Mouse (Mus musculus) forebrain, embryonic 11.5 days (tissue): ENCODE measurements around the gene Nup153. TPM values are rescaled to one million over a fixed set of nuclear protein-coding genes. Genes with fewer than 3 reads are reported as not detected.

Experiments used
- ATAC-seq: fragments of 200-750 bp; cut with Nextera tagmentation; replicated peaks from 2 replicates; pipeline ENCODE4 v1.8.0; 2017; ENCODE audit warnings: moderate TSS enrichment; ENCODE audit not compliant: low FRiP score
- DNase-seq: peaks from one replicate; pipeline ENCODE4 v3.0.0-alpha.2; 2017; ENCODE audit warnings: low spot score
- H3K27ac ChIP-seq: fragments of 300-500 bp; sonication (generic); 2 replicates; pipeline ENCODE4 v1.5.1; 2014; ENCODE audit warnings: low read depth, low read length
- H3K27me3 ChIP-seq: fragments of 300-500 bp; sonication (generic); 2 replicates; pipeline ENCODE4 v1.6.1; 2014; ENCODE audit warnings: mild to moderate bottlenecking, low read length, mixed read lengths; ENCODE audit not compliant: control insufficient read depth, insufficient read depth
- H3K36me3 ChIP-seq: fragments of 300-500 bp; sonication (generic); 2 replicates; pipeline ENCODE4 v1.6.1; 2014; ENCODE audit warnings: mild to moderate bottlenecking, low read length, moderate library complexity, mixed read lengths; ENCODE audit not compliant: control insufficient read depth, insufficient read depth
- H3K4me1 ChIP-seq: fragments of 300-500 bp; sonication (generic); replicated peaks from 2 replicates; pipeline ENCODE4 v1.6.1; 2014; ENCODE audit warnings: low read length, mixed read lengths; ENCODE audit not compliant: control insufficient read depth, insufficient read depth
- H3K4me2 ChIP-seq: fragments of 300-500 bp; sonication (generic); 2 replicates; pipeline ENCODE4 v1.6.1; 2014; ENCODE audit warnings: low read depth, mild to moderate bottlenecking, low read length, moderate library complexity, mixed read lengths; ENCODE audit not compliant: severe bottlenecking
- H3K4me3 ChIP-seq: fragments of 300-500 bp; sonication (generic); 2 replicates; pipeline ENCODE4 v1.5.1; 2014; ENCODE audit warnings: low read depth, low read length
- H3K9ac ChIP-seq: fragments of 300-500 bp; sonication (generic); 2 replicates; pipeline ENCODE4 v1.6.1; 2014; ENCODE audit warnings: low read length
- H3K9me3 ChIP-seq: fragments of 300-500 bp; sonication (generic); 2 replicates; pipeline ENCODE4 v1.6.1; 2016; ENCODE audit warnings: low read length, mixed read lengths; ENCODE audit not compliant: control insufficient read depth
- WGBS: fragments of 180-500 bp; shearing (Covaris S2); extraction: QIAGEN DNeasy Blood & Tissue Kit; methylation state at CpG from one replicate; pipeline ENCODE4 v1.1.7; 2014; 5-methylcytosine and 5-hydroxymethylcytosine counted together
- polyA plus RNA-seq: library from polyadenylated mRNA; unstranded; fragments of >200 nt; fragmentation: Nextera tagmentation; extraction: Ambion mirVana; gene quantifications from 2 replicates; pipeline ENCODE4 v1.2.1, GENCODE M21; 2014

Nup153 gene
- polyA plus RNA-seq, 1 experiment from 2014 or later = 49.7 TPM

GRCm38 (mm10) chr13:46644175-46644574 lies 83.6 kb downstream of the Nup153 start:
- no peak for ATAC-seq
- no peak for DNase-seq
- Histone ChIP-seq H3K4me1 (no peaks in the 10 kb centered on the region), H3K27me3 (no peaks in the 10 kb centered on the region), H3K4me3 (no peak overlapping the region), H3K9me3 (peaks cover 6% of the 10 kb centered on the region), H3K36me3 (no peaks in the 10 kb centered on the region), H3K9ac (no peak overlapping the region), H3K27ac (no peak overlapping the region), H3K4me2 (no peak overlapping the region)
- 81% methylated on average over 6 of the region's 6 CpGs for WGBS

DNA sequence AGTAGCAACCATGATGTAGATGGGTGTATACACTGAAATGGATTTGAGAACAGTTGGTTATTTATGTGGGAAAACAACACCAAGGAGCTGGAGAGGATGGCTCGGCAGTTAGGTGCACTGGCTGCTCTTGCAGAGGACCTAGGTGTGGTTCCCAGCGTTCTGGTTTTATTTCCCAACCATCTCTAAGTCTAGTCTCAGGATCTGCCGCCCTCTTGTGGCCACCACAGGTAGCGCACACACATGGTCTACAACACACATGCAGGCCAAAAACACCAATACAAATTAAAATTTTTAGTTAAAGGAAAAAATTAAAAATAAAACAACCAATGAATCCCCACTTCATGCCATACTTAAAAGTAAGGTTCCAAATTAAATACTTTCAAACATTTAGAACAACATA lies 85.4 kb downstream of the Nup153 start:
- 82% methylated on average over 4 of the region's 4 CpGs for WGBS
- H3K9me3 ChIP-seq = peaks cover 6% of the 10 kb centered on the region
- H3K9ac ChIP-seq = no peak overlapping the region
- no peaks in the 10 kb centered on the region for H3K27me3 ChIP-seq
- no peak overlapping the region for H3K27ac ChIP-seq
- H3K4me2 ChIP-seq = no peak overlapping the region
- no peak overlapping the region for H3K4me3 ChIP-seq
- no peaks in the 10 kb centered on the region for H3K4me1 ChIP-seq
- no peaks in the 10 kb centered on the region for H3K36me3 ChIP-seq
- DNase-seq (no peak), ATAC-seq (no peak)

DNA sequence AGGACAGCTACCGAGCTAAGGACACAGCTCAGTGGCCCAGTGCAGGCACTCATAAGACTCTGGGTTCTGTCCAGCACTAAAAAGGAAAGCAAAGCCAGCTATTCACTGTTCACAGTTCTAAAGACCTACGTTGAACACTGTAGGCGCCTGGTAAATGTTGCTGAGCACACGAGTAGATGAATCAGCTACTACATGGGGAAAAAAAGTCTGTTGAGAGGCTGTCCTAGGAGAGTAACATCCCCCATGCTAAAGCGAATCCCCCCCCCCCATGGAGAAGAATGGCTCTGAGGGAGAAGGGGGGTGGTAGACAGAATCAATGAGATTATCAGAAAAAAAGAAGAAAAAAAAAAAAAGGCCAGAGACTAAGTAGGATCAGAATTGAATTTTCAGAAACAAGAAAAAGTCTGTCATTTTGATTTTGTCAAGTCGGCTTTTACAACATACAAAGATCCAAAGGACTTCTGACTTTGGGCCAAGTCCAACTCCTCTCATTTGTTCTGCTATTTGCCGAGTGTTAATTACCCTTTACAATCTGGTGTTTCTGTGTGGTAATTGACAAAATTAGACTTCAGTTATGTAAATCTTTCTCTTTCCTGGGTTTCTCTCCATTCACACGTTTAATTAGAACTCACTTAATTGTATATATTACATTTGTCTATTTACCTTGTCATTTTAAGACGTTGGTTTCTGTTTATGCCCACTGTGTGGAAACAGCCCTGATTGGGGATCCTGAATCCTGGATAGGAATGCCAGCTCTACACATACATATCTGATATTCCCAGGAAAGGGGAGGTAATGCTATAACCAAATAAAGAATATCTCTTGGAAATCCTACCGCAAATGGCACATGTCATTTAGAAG lies 86.9 kb downstream of the Nup153 start:
- Histone ChIP-seq H3K36me3 (no peaks in the 10 kb centered on the region), H3K9me3 (peaks cover 6% of the 10 kb centered on the region), H3K27ac (no peak overlapping the region), H3K4me1 (no peaks in the 10 kb centered on the region), H3K4me3 (no peak overlapping the region), H3K9ac (no peak overlapping the region), H3K27me3 (no peaks in the 10 kb centered on the region), H3K4me2 (no peak overlapping the region)
- WGBS = 90% methylated on average over 10 of the region's 10 CpGs
- ATAC-seq (no peak), DNase-seq (no peak)

DNA sequence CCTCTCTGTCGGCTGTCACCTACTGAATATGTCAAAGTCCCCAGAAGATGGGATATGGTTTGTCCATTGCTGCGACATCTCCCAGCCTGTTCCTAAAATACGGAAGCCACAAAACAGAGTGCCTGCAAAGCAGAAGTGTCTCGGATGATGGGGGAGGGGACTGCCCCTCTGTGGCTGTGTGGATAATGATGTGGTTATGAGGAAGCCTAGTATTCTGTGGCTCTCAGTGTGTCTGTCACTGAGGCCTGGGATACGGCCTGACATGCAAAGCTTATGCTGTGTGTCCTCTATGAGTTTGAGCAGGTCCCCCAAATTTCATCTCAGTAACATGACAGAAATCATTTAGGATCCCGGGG lies 93.6 kb downstream of the Nup153 start:
- no peaks in the 10 kb centered on the region for H3K9me3 ChIP-seq
- H3K4me2 ChIP-seq = peak overlapping the region; percentile 51
- WGBS = 28% methylated on average over 6 of the region's 6 CpGs
- no peaks in the 10 kb centered on the region for H3K36me3 ChIP-seq
- H3K27ac ChIP-seq = peak overlapping the region; percentile 91
- no peaks in the 10 kb centered on the region for H3K27me3 ChIP-seq
- peak overlapping the region; percentile 12; the same call in 1 of the 2 replicates for H3K4me3 ChIP-seq
- peak overlapping the region; percentile 53 for H3K9ac ChIP-seq
- ATAC-seq (peak; percentile 88), DNase-seq (peak; percentile 67)
- peaks cover 10% of the 10 kb centered on the region; the same call in 1 of the 2 replicates for H3K4me1 ChIP-seq

DNA sequence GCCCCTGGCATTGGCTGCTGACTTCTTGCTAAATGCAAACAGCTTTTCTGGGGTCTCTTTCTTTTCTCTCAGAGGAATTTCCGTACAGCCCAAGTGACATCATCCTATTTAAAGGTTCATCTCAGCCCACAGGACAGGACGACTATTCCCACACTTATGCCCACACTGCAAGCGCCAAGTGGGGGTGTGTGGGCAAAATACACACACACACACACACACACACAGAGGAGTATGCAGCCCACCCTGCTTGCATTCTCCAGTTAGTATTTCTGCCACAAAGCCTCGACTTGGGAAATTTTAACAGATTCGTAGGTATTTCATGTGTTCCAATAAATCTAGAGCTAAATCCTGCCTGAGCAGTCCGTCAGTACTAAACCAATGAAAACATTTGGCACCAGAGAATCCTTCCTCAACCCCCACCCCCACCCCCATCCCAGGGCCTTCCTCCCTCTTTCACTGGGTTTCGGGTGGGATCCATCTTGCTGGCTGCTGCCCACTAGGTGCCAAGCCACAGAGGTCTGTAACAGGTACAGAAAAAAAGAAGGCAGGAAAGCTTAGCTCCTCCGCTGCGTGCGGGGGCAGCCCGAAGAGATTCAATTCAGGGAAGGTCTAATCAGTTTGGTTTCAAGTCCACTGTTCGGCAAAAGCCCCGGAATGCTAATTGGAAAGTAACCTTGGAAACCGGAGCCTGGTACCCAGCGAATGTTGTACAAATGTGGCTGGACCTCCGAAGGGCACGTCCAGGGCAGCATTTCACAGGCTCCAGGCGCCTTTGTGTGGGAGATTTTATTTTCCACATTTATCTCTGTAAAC lies 94.2 kb downstream of the Nup153 start:
- Histone ChIP-seq H3K4me1 (peaks cover 10% of the 10 kb centered on the region; the same call in 1 of the 2 replicates), H3K27ac (peak overlapping the region; percentile 91), H3K9ac (peak overlapping the region; percentile 53), H3K4me3 (peak overlapping the region; percentile 12; the same call in 1 of the 2 replicates), H3K4me2 (peak overlapping the region; percentile 51), H3K36me3 (no peaks in the 10 kb centered on the region), H3K27me3 (no peaks in the 10 kb centered on the region), H3K9me3 (no peaks in the 10 kb centered on the region)
- peak; percentile 88 for ATAC-seq
- WGBS = 24% methylated on average over 18 of the region's 18 CpGs
- DNase-seq = peak; percentile 80

DNA sequence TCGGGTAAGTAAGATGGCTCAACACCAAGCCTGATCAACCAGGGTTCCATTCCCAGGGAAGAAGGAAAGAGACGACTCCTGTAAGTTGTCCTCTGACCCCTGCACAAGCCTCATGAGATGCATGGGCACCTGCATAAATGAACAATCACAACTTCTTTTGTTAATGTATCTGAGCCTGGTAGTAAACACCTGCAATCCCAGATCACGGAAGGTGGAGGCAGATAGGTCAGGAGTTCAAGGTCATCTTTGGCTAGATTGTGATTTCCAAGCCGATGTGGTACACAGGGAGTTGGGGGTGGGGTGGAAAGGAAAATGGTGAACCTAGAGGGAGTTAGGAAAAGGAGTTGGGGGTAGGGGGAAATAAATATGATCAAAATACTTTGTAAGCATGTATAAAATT lies 94.9 kb downstream of the Nup153 start:
- H3K36me3 ChIP-seq = no peaks in the 10 kb centered on the region
- H3K27me3 ChIP-seq = no peaks in the 10 kb centered on the region
- no peak for DNase-seq
- H3K4me2 ChIP-seq = no peak overlapping the region
- peaks cover 10% of the 10 kb centered on the region; the same call in 1 of the 2 replicates for H3K4me1 ChIP-seq
- H3K9ac ChIP-seq = no peak overlapping the region
- H3K4me3 ChIP-seq = no peak overlapping the region
- no peaks in the 10 kb centered on the region for H3K9me3 ChIP-seq
- no peak for ATAC-seq
- WGBS = 64% methylated on average over 4 of the region's 4 CpGs
- no peak overlapping the region for H3K27ac ChIP-seq

Other genes with a start within 250 kb of the Nup153 start
- gene Cap2, start 226.1 kb downstream of the Nup153 start, polyA plus RNA-seq = 6.4 and 8.3 TPM in 2 replicates
- 9.3 and 10.8 TPM in 2 replicates for gene Fam8a1, start 58.4 kb downstream of the Nup153 start, polyA plus RNA-seq
- 21.6 and 23.1 TPM in 2 replicates for gene Kif13a, start 201.9 kb upstream of the Nup153 start, polyA plus RNA-seq